Mouse (Mus musculus): ENCODE data around the gene Zfp768.

DNA sequence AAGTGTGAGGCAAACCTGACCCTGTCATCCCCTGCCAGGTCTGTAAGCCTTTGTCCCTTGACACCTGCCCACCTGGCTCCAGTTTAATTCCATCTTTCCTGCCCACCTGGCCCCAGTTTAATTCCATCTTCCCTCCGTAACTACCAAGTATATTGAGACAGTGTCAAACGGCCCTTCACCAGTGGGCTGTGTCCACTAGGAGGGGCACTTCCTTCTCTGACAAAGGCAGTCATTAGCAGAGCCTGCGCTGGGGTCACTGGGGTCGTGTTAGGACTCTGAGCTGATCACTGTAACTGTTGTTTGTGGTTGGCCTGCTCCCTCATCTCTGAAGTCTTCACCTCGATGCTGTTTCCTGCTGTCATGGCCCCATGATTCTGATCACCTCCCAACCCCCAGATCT, 23.3 kb downstream of the Zfp768 start:
- TF ChIP-seq CTCF (IDR thresholded peaks at IDR 0.05; ENCODE audit: low read depth, low read length) = no peak
- TF ChIP-seq TAL1 (conservative IDR thresholded peaks at IDR 0.05; ENCODE audit: low read depth, low read length) = no peak
- no peak for TF ChIP-seq GATA1 (IDR thresholded peaks at IDR 0.05; ENCODE audit: borderline replicate concordance, low read length)
